Mouse (Mus musculus): ENCODE results near the gene Ppox.

Ppox gene

DNA sequence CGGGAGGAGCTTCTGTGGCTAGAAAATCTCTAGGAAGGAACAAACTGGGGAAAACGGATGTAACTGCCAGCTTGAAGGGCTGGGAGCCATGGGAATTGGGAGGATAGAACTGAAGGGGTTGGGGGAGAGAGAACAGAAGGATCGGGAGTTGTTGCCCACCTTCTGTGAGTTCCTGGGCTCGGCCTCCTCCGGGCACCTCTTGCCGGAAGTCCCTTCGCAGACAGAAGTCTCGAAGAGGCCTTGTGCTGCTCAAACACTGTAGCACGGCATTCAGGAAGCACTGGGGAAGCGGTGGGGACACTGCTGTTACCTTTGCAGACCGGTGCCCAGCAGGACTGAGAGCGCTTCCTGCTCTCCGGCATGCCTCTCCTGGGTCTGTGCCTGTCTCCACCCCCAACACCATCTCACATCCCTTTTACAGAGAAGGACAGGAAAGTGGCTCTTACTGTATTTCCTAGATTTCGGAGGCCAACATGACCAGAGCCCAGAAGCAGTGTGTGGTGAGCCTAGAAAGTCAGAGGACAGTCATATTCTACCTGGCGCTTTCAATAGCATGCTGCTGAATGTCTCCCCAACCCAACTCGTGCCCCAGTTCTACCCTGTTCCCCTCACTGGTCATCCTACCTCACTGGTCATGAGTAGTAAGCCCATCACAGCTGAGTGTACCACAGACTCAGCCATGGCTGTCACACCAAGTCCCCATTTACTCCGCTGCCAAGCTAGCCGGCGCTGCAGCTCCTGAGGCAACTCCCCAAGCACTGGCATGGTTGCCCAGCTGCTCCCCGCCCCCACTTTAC is 4.3 kb upstream of the Ppox start:
- DNase-seq (ENCODE audit: low spot score in 2 of 2), result no peak

GRCm38 (mm10) chr1:171284491-171284890 is 3.5 kb upstream of the Ppox start:
- no peak for DNase-seq (ENCODE audit: low spot score in 2 of 2)

GRCm38 (mm10) chr1:171283188-171284160 is 2.5 kb upstream of the Ppox start:
- DNase-seq (ENCODE audit: low spot score in 2 of 2), result no peak

GRCm38 (mm10) chr1:171282086-171282805 is 1.3 kb upstream of the Ppox start:
- DNase-seq (ENCODE audit: low spot score in 2 of 2), result peak; percentile 12 to 18

DNA sequence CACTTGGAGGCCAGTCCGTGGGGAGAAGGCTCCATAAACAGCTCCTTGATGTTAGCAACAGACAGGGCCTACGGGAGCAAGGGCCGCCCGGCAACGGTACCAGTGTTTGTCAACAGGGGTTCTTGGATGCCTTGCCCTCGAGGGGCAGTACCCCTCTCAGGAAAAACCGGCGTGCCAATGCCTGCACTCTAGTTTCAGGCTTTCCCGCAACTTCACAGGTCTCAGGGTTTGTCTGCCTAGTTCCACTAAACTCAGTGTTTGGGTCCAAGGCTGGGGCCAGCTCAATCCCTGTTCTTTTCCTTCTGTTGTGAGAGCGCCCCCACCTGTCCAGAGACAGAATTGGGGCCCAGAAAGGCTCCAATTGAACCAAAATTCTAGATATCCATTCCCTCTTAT is 540 bp upstream of the Ppox start:
- DNase-seq (ENCODE audit: low spot score in 2 of 2), result peak; percentile 57 to 71

DNA sequence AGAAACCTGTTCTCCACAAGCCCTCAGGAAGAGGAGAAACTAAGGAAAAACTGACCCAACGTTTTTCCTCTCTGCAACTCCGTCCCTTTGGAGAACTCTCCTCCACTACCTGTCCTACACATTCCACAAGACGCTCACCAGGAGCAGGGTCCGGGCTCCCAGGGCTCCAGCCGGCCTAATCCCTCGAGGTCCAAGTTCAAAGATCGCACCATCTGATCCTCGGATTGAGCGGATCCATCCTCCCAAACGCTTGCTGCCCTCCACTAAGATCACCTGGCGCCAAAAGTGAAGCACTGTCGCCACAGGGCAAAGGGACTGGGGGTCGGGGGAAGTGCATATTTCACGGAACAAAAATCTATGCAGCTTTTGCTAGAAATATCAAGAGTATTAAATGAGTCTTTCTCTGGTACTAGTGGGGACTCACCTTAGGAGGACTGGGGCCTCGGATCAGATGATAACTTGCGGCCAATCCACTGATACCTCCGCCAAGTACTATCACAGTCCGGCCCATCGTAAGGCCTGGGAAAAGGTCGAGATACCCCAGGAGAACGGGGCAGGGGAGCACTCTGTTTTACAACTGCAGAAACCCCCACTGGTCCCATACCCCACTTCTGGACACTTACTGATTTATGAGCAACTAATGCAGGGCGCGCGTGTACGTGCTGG is 603 bp downstream of the Ppox start:
- peak in 1 of 2 experiments; percentile 11 for DNase-seq (ENCODE audit: low spot score in 2 of 2)

GRCm38 (mm10) chr1:171279721-171280120 is 1.3 kb downstream of the Ppox start:
- peak in 1 of 2 experiments; percentile 5 for DNase-seq (ENCODE audit: low spot score in 2 of 2)

DNA sequence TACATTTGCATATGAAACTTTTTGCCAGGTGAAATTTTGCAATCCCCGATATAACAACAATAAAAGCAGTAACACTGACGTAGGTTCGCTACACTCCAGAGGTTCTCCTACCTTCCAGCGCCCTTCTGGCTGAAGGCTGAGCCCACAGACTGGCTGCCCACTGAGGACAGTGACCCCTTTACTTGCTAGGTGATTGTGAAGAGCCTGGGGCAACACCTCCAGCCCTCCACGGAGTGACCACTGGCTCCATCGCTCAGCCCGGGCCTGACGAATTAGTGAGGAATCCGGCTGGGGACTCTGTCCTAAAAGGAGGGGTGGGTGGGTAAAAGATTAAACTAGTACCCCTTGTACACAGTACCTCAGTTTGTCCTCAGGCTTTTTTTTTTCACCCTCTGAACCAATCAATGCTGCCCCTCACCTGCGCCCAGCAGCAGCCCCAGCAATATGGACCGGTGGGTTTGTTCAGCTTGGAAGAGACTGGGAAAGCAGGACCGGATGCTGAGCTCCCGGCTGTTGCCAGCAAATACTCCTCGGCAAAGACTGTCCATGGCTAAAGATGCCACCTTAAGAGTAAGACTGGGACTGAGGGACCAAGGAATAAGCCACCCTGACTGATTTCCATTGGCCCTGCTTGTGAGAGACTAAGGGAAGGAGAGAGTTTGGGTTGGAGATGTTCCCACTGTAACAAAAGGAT is 1.8 kb downstream of the Ppox start:
- DNase-seq (ENCODE audit: low spot score in 2 of 2), result peak; percentile 3 to 5

DNA sequence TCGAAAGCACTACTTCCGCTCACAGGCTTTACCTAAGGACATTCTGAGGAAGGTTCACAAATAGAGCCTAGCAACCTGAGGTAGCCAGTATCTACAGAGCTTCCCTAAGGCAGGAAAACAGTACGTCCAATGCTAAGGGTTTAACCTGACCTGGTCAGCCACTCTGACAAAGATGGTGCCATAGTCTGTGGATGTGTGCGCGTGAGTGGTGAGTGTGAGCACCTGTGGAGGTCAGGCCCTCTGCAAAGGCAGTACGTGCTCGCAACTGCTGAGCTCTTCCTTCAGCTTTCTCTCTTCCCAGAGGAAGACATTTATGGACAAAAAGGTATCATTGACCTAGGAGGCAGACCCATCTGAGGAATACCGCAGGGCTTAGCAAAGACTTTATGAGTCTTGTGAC is 2.5 kb downstream of the Ppox start:
- DNase-seq (ENCODE audit: low spot score in 2 of 2), result peak in 1 of 2 experiments; percentile 4

GRCm38 (mm10) chr1:171277736-171278135 is 3.2 kb downstream of the Ppox start:
- no peak for DNase-seq (ENCODE audit: low spot score in 2 of 2)

DNA sequence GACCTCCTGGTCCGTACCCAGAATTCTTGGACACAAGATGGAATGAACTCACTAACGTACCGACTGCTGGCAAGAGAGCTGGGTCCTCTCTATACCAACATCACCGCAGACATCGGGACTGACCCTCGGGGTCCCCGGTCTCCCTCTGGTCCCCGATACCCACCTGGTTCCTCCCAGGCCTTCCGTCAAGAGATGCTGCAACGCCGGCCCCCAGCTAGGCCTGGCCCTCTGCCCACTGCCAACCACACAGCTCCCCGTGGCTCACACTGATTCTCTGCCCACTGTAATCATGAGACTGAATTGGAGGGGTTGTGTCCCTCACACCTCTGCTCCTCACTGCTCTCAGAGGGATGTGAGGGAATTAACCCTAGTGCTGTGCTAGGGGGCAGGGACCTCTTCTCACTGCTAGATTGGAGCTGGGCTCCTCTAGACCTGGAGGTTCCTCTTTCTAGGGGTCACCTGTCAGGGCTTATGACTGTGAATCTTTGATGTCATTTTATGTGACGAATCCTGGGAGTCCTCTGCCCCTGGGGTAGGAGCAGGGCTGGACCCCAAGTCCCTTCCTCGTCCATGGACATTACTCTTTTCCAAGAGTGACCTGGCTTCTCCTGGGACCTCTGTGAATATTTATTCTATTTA is 4.8 kb downstream of the Ppox start:
- DNase-seq (ENCODE audit: low spot score in 2 of 2), result peak in 1 of 2 experiments; percentile 3

GRCm38 (mm10) chr1:171275144-171275734 is 5.7 kb downstream of the Ppox start:
- DNase-seq (ENCODE audit: low spot score in 2 of 2), result no peak

DNA sequence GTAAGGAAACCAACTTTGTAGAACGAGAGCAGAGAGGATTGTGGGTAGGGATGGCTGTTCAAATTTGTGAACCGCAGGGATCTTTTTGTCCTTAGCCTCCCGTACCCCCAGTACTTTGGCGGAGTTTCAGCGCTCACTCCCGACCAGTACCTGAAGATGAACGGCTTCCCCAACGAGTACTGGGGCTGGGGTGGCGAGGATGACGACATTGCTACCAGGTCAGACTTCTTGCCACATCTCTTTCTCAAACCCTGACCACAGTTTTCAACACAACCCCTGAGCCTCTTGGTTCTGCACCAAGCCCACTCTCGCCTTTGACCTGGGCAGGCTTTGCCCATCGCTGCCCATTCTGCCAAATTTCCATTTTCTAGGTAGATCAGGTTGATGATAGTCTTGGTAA is 6.8 kb downstream of the Ppox start:
- DNase-seq (ENCODE audit: low spot score in 2 of 2), result no peak

- no peak for DNase-seq (ENCODE audit: low spot score in 2 of 2)
Observed at GRCm38 (mm10) chr1:171272086-171272485, 8.9 kb downstream of the Ppox start.

DNA sequence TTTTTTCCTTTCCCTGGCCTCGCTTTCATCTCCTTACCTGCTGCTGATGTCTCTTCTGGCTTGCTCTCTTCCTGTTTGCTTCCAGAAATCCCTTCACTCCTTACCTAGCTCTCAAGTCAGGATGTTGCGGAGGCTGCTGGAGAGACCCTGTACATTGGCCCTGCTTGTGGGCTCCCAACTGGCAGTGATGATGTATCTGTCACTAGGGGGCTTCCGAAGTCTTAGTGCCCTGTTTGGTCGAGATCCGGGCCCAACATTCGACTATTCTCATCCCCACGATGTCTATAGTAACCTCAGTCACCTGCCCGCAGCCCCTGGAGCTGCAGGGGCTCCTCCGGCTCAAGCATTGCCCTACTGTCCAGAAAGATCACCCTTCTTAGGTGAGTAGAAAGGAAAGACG is 9.4 kb downstream of the Ppox start:
- DNase-seq (ENCODE audit: low spot score in 2 of 2), result no peak

GRCm38 (mm10) chr1:171271196-171271595 is 9.8 kb downstream of the Ppox start:
- no peak for DNase-seq (ENCODE audit: low spot score in 2 of 2)

DNA sequence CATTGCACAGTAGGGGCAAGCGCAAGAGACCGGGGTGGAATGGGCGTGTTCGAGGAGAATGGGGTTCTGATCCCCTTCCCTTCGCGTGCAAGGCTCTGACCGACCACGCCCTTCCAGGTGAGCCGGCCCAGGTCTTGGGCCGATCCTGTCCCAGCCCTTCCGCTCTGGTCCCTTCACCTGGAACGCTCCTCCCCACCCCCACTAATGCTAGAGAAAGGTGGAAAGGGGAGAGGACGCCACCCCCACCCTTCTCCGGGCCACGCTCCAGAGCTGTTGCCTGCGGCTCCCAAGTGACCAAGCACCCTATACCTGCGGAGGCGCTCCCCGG is 10.4 kb downstream of the Ppox start:
- no peak for DNase-seq (ENCODE audit: low spot score in 2 of 2)

- DNase-seq (ENCODE audit: low spot score in 2 of 2), result peak; percentile 87 to 94
Observed at GRCm38 (mm10) chr1:171269848-171270572, 11.0 kb downstream of the Ppox start, which contains the start of gene B4galt3. B4galt3 (plus strand) TSS chr1:171270328.

DNA sequence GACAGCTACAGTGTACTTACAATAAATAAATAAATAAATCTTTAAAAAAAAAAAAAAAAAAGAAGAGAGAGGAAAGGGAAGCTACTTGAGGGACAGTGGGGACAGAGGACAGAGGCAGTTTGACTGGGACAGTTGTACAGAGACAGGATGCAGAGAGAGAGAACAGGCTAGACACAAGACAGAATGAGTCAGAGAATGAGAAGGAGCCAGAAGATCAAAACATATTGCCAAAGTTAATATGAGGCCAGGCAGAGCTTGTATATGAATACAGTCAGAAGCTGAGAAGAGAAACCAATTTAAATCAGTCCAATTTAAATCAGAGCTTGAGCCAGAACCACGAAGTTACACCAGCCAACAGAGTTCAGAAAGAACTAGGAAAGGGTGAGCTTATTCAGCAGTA is 12.6 kb downstream of the Ppox start:
- no peak for DNase-seq (ENCODE audit: low spot score in 2 of 2)
